Mouse (Mus musculus): ENCODE data around the gene Fcna.

Gene Fcna

DNA sequence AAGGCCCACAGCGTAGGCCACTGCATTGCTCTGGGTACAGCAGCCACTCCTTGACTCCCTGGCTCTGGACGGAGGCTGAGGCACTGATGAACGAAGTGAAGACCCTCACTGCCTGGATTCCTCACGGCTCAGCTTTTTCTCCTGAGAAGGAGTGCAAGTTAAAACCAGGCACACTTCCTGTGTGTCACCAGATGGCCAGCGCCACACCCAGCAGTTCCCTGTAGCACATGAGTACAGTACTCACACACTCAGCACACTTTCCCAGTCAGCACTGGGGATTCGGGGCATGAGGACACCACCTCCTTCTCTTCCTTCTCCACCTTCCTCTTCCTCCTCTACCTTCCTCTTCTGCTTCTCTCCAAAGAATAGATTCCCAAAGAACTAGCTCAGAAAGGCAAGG is at the start of gene Fcna:
TSS of gene Fcna (minus strand) at position 220 of the 400 bp plus-strand sequence.
- no peak for DNase-seq (ENCODE audit: extremely low spot score, low spot score)

GRCm38 (mm10) chr2:25676486-25676885 is 48.7 kb upstream of the Fcna start, which contains the start of gene Lcn6:
Lcn6 (plus strand) TSS chr2:25676786.
- no peak for DNase-seq (ENCODE audit: extremely low spot score, low spot score)

GRCm38 (mm10) chr2:25666516-25666915 is 38.7 kb upstream of the Fcna start:
- DNase-seq (ENCODE audit: extremely low spot score, low spot score), result no peak

DNA sequence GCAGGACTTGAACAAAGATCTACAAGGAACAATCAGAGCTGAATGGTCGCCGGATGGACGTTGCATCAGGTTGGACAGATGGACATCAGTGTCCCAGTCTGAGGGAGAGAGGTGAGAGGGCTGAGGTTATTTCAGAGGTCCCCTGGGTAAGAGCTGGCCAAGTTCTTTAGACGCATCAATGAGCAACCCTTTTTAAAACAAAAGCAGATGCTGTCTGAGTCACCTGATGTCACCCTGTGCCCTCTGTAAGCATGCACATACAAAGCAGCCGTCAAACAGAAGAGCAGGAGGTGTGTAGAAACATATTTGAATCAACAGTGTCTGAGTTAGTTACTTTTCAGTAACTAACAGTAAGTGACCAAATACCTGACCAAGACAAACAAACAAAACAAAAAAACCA is 36.3 kb upstream of the Fcna start:
- no peak for DNase-seq (ENCODE audit: extremely low spot score, low spot score)

DNA sequence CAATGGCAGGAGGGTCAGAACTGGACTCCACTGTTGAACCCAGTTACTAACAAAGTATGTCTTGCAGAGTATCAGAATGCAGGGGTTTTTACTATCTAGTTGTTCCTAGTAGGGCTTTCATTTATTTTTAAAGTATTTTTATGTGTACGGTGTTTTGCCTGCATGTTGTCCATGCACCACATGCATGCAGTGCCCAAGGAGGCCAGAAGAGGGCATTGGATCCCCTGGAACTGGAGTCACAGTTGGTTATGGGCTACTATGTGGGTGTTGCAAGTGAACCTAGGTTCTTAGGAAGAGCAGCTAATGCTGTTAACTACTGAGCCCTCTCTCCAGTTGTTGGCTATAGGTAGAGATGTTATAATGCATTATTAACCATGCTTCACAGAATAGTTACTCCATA is 35.7 kb upstream of the Fcna start:
- DNase-seq (ENCODE audit: extremely low spot score, low spot score), result peak; percentile 50

- no peak for DNase-seq (ENCODE audit: extremely low spot score, low spot score)
These were observed 33.6 kb upstream of the Fcna start for GRCm38 (mm10) chr2:25661245-25661970.

DNA sequence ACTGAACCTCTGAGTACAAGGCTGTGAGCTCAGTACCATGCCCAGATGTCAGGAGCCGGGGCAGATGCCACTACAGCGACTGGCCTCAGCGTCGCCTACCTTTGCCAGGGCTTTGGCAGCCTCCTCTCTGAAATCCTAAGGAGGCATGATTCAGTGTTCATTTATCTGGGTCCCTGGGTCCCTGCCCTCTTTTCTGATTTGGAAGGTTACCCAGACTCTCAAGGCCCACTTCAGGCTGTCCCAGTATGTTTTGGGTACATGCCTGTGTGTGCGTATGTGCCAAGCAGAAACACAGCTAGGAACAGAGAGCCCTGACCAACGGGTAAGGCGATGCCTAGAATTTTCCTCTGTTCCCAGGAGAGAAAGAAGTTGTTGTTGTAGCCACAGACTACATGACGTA is 32.4 kb upstream of the Fcna start:
- DNase-seq (ENCODE audit: extremely low spot score, low spot score), result no peak

DNA sequence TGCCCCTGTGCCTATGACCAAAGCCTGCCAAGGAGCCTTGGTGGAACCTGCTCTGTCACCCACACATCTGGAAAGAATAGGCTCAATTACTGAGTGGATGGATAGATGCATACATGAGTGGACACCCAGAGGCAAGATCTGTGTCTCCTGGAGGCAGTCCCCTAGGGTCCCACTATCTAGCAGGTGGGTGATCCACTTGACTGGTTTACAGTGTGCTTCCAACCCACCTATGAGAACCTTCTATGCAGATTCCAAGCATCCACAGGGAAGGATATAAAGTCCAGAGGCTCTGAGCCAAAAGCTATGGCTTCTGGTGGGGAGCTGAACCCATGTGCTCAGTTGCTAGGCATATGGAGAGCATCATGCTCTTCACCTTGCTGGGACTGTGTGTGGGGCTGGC is 29.8 kb upstream of the Fcna start, which contains the start of gene Lcn5:
TSS of gene Lcn5 (plus strand) at position 301 of the 400 bp plus-strand sequence.
- DNase-seq (ENCODE audit: extremely low spot score, low spot score), result no peak

- DNase-seq (ENCODE audit: extremely low spot score, low spot score), result no peak
These were observed 29.4 kb upstream of the Fcna start for GRCm38 (mm10) chr2:25657246-25657645.

DNA sequence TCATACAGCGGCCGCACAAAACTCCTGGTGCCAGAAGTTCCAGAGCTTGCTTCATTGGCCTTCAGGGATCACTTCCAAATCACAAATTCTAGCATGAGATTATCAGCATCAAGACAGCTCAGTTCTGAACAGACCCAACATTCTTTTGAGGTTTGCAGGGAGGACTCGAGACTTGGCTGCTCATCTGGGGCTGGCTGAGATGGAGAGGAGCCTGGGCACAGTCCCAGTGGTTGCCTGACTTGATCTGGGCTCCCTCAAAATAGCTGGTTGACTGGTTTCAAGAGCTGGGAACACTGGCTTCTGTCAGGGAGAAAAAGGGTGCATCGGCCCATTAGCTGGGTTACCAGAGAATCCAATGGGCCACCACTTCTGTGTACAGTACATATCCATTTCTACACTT is 28.9 kb upstream of the Fcna start:
- no peak for DNase-seq (ENCODE audit: extremely low spot score, low spot score)

DNA sequence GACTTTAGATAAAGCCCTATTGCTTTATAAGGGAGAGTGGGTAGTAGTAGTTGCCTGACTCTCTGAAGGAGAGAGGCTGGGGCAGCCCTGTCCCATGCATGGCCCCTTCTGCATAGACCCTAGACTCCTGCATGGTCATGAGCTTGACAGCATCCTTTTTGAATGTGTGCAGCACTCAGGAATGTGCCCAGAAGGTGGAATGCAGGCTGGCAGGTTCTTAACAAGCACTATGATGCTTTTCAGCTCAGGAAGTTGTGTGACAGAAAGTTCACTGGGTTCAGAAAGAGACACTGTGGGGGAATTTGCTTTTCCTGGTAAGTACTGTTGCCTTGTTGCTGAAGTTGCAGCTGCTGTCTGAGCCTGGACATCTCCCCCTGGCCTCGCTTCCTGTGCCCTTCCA is 26.7 kb upstream of the Fcna start:
- no peak for DNase-seq (ENCODE audit: extremely low spot score, low spot score)

GRCm38 (mm10) chr2:25652902-25653301 is 25.1 kb upstream of the Fcna start, which contains the start of gene Lcn8:
Lcn8 (plus strand) TSS chr2:25653120.
- DNase-seq (ENCODE audit: extremely low spot score, low spot score), result no peak

- peak; percentile 55 for DNase-seq (ENCODE audit: extremely low spot score, low spot score)
These were observed 12.1 kb upstream of the Fcna start for GRCm38 (mm10) chr2:25639890-25640289.

DNA sequence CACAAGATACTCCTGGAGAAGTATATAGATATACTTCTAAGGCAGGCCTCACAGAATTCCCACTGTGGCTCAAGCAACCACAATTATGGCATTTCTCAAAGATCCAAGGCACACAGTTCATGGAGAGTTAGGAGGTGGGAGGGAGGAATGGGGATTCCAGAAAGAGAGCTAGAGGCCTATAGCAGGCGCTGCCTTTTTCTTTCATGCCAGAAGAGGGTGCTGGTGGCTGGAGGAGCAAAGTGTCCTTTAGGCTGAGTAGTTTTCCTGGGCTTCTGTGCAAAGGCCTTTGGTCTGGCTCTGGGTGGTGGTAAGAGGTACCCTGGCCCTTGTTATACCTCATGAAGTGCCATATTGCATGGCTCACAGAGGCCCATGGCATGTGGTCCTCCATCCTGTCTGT is 6.2 kb upstream of the Fcna start:
- DNase-seq (ENCODE audit: extremely low spot score, low spot score), result no peak

- DNase-seq (ENCODE audit: extremely low spot score, low spot score), result no peak
These were observed 5.8 kb upstream of the Fcna start for GRCm38 (mm10) chr2:25633616-25634015.

- DNase-seq (ENCODE audit: extremely low spot score, low spot score), result no peak
These were observed 908 bp upstream of the Fcna start for GRCm38 (mm10) chr2:25628738-25629137.

DNA sequence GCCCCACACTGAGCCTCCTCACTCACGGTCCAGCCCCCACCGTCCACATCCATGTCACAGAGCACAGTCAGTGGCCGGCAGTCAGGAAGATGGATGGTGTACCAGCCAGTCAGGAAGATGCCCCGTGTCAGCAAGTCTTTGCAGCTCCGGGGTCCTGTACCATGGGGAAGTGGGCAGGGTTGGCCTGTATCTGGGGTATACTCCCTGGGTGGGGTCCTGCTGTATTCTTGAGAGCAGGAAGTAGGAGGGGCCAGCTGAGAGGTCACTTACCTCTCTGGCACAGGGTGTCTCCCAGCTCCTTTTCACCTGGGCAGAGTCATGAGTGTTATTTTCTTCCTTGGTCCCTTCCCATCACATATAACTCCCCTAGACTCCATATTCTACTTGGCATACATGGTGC is 1.8 kb downstream of the Fcna start:
- DNase-seq (ENCODE audit: extremely low spot score, low spot score), result no peak

GRCm38 (mm10) chr2:25621229-25622200 is 6.3 kb downstream of the Fcna start, which contains the start of gene Tmem141:
Tmem141 (minus strand) TSS chr2:25622005.
- DNase-seq (ENCODE audit: extremely low spot score, low spot score), result peak; percentile 76

DNA sequence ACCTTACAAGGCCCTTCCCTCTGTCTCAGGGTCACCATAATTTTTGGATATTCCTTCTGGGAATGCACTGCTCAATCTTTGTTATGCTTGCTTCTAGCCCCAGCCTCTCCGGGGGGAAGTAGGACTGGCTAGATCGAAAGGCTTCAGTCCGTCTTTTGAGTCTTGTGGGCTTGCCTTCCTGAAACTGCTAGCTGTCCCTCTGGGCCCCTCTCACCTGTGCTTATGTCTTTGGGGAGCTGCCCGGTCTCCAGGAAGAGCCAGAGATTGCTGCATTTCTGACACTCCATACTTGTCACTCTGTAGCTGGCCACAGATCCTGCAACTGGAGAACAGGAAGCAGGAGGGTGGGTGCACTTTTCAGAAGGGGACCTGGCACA is 7.0 kb downstream of the Fcna start:
- DNase-seq (ENCODE audit: extremely low spot score, low spot score), result no peak

- no peak for DNase-seq (ENCODE audit: extremely low spot score, low spot score)
These were observed 7.4 kb downstream of the Fcna start for GRCm38 (mm10) chr2:25620386-25620785.

DNA sequence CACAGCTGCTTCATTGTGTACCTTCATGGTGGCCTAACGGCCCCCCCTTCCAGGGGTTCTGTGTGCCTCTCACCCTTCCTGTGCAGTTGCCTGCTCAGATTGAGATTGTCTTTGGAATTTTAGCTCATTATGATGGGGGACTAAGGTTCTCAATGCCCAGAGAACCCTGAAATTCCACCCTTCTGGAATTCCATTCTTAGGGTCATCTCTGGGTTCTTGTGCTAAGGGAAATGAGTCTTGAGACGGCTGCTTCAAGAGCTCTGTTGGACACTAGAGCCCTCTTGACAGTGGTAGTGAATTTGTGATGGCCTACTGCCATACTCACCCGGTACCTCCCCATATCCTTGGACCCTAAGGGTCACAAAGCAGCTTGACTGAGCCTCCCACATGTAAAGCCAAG is 10.3 kb downstream of the Fcna start, which contains the start of gene Ccdc183:
TSS of gene Ccdc183 (minus strand) at position 101 of the 400 bp plus-strand sequence.
- no peak for DNase-seq (ENCODE audit: extremely low spot score, low spot score)

DNA sequence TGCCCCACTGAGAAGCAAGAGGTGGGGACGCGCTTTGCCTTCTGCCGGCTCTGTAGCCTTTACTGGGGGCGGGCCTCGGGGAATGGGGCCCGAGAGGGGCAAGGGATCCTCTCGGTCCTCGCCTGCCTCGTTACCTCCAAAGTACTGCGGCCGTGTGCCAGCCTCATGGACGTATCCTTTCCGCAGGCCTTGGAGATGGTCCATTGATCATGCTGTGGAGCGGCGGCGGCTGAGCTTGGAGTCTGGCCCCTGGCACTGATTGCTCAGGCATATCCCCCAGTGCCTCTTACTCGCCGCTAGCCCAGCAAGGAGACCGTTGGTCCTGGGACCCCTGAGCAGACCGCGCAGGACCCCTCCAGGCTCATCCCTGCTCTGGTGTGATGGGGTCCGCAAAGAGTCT is 11.4 kb downstream of the Fcna start:
- no peak for DNase-seq (ENCODE audit: extremely low spot score, low spot score)

Measured in neural tube, embryonic 10.5 days (tissue).